Mouse (Mus musculus): ENCODE data around the gene Eif4ebp2. TPM values are rescaled to one million over a fixed set of nuclear protein-coding genes. Genes with fewer than 3 reads are reported as not detected.
A peak's percentile ranks its signal among the peaks of the same experiment; 100 is the strongest.

Gene Eif4ebp2
- polyA plus RNA-seq, 1 experiment from 2014 or later: 44.1 TPM

DNA sequence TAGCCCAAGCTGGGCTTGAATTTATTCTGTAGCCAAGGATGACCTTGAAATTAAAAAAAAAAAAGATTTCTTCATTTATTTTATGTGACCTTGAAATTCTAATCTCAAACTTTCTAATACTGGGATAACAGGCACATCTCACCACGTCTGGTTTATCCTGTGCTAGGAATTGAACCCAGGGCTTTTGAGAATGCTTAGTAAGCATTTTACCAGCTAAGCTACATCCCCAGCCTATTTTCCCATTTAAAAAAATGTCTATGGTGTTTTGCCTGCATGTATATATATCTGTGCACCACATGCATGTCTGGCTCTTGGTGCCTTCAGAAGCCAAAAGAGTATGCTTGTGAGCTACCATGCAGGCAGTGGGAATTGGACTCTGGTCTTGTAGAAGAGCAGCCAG lies 28.0 kb upstream of the Eif4ebp2 start:
- no peak for ATAC-seq (ENCODE audit: low FRiP score)
- Histone ChIP-seq H3K36me3 (no peaks in the 10 kb centered on the region), H3K9ac (replicated peaks) (no peak overlapping the region), H3K4me1 (peaks cover 11% of the 10 kb centered on the region), H3K4me3 (replicated peaks) (no peak overlapping the region), H3K27me3 (replicated peaks) (no peaks in the 10 kb centered on the region), H3K4me2 (no peak overlapping the region), H3K27ac (replicated peaks) (no peak overlapping the region), H3K9me3 (replicated peaks) (no peaks in the 10 kb centered on the region)
- WGBS: 65% methylated on average over 1 of the region's 1 CpGs

DNA sequence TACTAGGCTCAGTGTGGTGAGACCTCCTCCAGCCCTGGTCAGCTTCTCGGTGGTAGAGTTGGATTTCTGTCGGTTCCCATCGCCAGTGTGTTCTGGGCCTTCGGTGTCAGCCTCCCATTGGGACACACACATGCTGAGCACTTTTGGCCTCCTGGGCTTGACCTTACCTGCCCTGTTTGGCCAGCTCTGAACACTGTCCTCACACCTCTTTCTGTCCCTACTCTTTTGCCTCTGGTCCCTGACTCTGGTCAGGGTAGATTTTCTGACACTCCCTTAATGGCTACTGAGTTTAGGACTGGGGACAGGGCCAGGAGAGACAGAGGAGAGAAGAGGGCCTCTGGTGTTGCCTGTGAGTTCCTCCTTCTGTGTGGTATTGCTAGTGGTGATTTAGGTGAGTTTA lies 27.5 kb upstream of the Eif4ebp2 start:
- WGBS: 92% methylated on average over 4 of the region's 4 CpGs

DNA sequence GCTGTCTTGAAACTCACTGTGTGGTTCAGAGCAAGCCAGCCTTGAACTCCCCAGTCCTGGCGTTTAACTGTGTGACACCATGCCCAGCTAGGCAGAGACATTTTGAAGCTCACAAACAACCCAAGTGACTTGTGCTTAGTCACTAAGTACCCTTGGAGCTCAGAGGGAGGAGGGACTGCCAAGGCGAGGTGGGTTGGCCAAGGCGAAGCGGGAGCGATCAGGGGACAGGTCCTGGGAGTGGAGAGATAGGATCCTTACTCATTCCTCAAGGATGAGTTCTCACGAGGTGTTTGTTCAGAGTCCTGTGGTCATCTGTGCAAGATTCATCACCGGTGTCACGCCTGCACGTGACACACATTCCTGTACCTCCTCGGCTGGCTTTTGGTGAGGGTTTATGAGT lies 27.0 kb upstream of the Eif4ebp2 start:
- 91% methylated on average over 10 of the region's 10 CpGs for WGBS
- Histone ChIP-seq H3K27me3 (replicated peaks) (no peaks in the 10 kb centered on the region), H3K27ac (replicated peaks) (no peak overlapping the region), H3K4me1 (peaks cover 18% of the 10 kb centered on the region), H3K9ac (replicated peaks) (no peak overlapping the region), H3K4me3 (replicated peaks) (no peak overlapping the region), H3K9me3 (replicated peaks) (no peaks in the 10 kb centered on the region), H3K36me3 (no peaks in the 10 kb centered on the region), H3K4me2 (no peak overlapping the region)
- ATAC-seq (ENCODE audit: low FRiP score): no peak

More for the DNA sequence above, 27.5 kb upstream of the Eif4ebp2 start:
- Histone ChIP-seq H3K36me3 (no peaks in the 10 kb centered on the region), H3K4me1 (peaks cover 14% of the 10 kb centered on the region), H3K9me3 (replicated peaks) (no peaks in the 10 kb centered on the region), H3K27me3 (replicated peaks) (no peaks in the 10 kb centered on the region), H3K27ac (replicated peaks) (no peak overlapping the region), H3K4me2 (no peak overlapping the region), H3K9ac (replicated peaks) (no peak overlapping the region), H3K4me3 (replicated peaks) (no peak overlapping the region)
- ATAC-seq (ENCODE audit: low FRiP score): no peak

DNA sequence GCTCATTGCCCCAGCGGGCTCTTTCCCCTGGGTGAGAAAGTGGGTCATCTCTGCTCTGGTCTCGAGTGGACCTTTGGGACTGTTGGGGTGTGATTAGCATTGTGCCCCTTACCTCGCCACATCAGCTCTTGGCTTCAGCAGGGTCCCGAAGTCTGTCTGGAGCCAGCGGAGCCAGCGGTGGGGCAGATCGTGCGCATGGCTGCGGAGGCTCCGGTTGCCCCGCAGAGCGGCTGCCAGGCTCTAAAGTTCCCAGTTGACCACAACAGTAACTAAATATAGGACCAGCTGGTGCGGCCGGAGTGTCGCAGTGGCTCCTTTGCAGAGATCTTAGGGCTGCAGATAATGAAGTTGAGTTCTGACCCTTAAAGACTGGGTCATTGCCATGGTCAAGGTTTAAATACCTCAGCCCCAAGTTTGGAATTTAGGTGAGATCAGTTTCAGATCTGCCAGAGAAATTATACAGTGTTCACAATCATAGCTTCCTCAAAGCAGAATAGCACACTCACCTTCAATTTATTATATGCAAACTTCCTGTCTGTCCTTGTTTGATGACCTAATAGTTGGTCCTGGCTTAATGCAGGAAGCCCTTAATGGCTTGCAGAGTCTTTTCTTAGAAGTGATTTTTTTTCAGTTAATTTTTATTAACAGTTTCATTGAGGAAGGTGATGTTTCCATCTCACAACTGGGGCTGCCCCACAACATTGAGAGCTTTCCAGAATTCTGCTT lies 24.1 kb upstream of the Eif4ebp2 start:
- peaks cover 23% of the 10 kb centered on the region for H3K4me1 ChIP-seq
- peak overlapping the region; percentile 77; the same call in 1 of the 2 replicates for H3K27ac ChIP-seq (replicated peaks)
- peak overlapping the region; percentile 76 for H3K4me3 ChIP-seq (replicated peaks)
- H3K27me3 ChIP-seq (replicated peaks): no peaks in the 10 kb centered on the region
- peak; percentile 2; the same call in 1 of the 2 replicates for ATAC-seq (ENCODE audit: low FRiP score)
- H3K4me2 ChIP-seq: peak overlapping the region; percentile 78
- H3K9me3 ChIP-seq (replicated peaks): no peaks in the 10 kb centered on the region
- 4% methylated on average over 15 of the region's 15 CpGs for WGBS
- H3K36me3 ChIP-seq: no peaks in the 10 kb centered on the region
- peak overlapping the region; percentile 69 for H3K9ac ChIP-seq (replicated peaks)

DNA sequence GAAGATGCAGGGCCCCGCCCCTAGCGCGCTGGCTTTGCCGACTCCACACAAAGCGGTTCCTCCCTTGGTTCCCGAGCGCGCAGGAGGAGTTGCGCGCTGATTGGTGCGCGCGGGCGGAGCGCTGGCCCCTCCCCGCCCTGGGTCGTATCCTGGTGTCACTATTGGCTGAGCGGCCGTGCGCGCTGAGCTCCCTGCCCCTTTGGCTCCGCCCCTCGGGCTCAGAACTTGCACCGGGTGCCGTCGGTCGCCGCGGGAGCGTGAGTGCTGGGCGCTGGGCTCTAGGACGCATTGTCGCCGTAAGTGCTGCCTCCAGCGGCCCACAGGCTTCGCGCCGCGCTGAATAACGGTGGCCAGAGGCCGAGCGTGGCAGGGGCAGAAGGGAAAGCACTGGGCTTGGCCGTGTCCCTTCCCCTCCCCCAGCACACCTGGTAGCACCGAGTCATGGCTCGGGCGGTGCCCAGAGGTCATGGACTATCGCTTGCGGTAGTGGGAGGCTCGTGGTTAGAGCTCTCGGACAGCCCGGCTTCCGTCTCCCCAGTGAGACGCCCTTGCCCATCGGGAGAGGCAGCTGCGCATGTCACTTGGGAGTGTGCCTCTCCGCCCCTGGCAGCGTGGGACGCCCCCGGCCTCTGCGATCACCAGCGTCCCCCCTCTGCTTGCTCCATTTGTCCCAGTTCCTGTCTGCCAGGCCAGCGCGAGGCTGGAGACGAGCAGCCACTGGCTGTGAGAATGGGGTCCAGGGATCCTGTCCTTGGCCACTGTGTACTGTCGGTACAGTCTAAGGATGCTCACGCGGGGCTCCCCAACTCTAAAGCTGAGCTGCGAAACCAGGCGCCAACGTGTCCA lies 23.4 kb upstream of the Eif4ebp2 start, which contains the start of gene Lrrc20:
Gene Lrrc20 (plus strand): TSS at position 208 of the 846 bp plus-strand sequence.
- H3K4me3 ChIP-seq (replicated peaks): peak within 1 kb of the TSS; percentile 76
- no peaks in the 10 kb centered on the region for H3K27me3 ChIP-seq (replicated peaks)
- no peaks in the 10 kb centered on the region for H3K9me3 ChIP-seq (replicated peaks)
- peaks cover 23% of the 10 kb centered on the region for H3K4me1 ChIP-seq
- H3K27ac ChIP-seq (replicated peaks): peak within 1 kb of the TSS; percentile 77
- H3K36me3 ChIP-seq: no peaks in the 10 kb centered on the region
- peak within 1 kb of the TSS; percentile 69 for H3K9ac ChIP-seq (replicated peaks)
- under 1% methylated on average over 63 of the region's 70 CpGs for WGBS
- H3K4me2 ChIP-seq: peak within 1 kb of the TSS; percentile 78
- peak; percentile 99 for ATAC-seq (ENCODE audit: low FRiP score)

DNA sequence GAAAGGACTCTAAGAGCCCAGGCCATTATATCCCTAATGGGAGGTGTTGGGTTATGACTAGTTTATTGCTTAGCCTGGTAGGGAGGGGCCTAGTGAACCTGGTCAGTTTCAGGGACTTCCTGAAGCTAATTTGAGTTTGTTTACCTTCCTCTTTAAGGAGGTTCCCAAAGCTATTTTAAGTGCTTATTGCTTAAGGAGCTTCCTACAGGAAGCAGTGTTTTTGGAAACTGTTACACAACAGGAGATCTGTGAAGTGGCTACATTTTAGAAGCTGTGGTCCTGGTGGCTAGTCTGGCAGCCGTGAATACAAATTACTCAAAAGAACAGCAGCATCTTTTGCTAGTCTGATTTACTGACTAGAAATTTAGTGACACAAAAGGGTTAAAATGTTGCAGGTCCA lies 21.9 kb upstream of the Eif4ebp2 start:
- Histone ChIP-seq H3K27ac (replicated peaks) (no peak overlapping the region), H3K9me3 (replicated peaks) (no peaks in the 10 kb centered on the region), H3K27me3 (replicated peaks) (no peaks in the 10 kb centered on the region), H3K36me3 (no peaks in the 10 kb centered on the region), H3K4me2 (peak overlapping the region; percentile 78), H3K9ac (replicated peaks) (peak overlapping the region; percentile 6; the same call in 1 of the 2 replicates), H3K4me1 (peaks cover 23% of the 10 kb centered on the region), H3K4me3 (replicated peaks) (peak overlapping the region; percentile 76; the same call in 1 of the 2 replicates)
- no peak for ATAC-seq (ENCODE audit: low FRiP score)
- 84% methylated on average over 1 of the region's 1 CpGs for WGBS

DNA sequence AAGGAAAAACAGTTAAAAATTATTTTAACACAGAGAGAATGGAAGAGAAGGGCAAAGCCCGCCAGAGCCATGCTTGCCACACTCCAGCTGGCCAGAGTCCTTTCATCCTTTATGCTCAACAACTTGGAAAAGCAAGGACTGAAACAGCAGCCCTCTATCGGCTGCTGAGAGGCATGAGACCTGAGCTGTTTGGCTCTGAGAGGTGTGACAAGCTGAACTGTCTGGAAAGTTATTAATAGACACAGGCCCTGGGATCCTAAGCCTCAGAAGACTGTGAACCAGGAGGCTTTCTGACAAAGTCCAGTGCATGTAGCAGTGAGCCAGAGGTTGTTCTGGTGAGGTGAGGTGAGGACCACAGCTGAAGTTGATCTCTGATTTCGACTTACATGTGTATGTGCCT lies 21.2 kb upstream of the Eif4ebp2 start:
- H3K36me3 ChIP-seq: no peaks in the 10 kb centered on the region
- no peak overlapping the region for H3K4me3 ChIP-seq (replicated peaks)
- no peak overlapping the region for H3K4me2 ChIP-seq
- H3K27ac ChIP-seq (replicated peaks): no peak overlapping the region
- no peak for ATAC-seq (ENCODE audit: low FRiP score)
- H3K27me3 ChIP-seq (replicated peaks): no peaks in the 10 kb centered on the region
- no peaks in the 10 kb centered on the region for H3K9me3 ChIP-seq (replicated peaks)
- H3K4me1 ChIP-seq: peaks cover 23% of the 10 kb centered on the region
- 75% methylated on average over 3 of the region's 3 CpGs for WGBS
- no peak overlapping the region for H3K9ac ChIP-seq (replicated peaks)

DNA sequence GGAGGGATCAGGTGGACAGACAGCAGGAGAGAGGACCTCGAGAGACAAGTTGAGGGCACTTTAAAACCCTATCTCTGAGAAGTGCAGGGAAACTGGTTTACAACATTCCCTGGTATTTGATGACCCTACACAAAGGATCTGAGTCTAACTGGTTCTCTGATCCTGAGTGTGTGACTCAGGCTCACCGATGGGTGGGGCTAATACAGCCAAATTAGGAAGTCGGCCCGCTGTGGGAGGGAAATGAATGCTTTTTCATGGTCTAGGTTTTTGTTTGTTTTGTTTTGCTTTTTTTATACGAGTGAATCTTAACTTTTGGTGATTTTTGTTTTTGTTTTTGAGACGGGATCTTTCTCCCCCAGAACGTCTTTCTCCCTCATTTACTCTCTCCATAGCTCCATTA lies 16.4 kb upstream of the Eif4ebp2 start:
- H3K4me2 ChIP-seq: no peak overlapping the region
- H3K4me1 ChIP-seq: no peaks in the 10 kb centered on the region; the same call in 1 of the 2 replicates
- H3K9me3 ChIP-seq (replicated peaks): no peaks in the 10 kb centered on the region
- ATAC-seq (ENCODE audit: low FRiP score): no peak
- H3K27me3 ChIP-seq (replicated peaks): no peaks in the 10 kb centered on the region
- H3K9ac ChIP-seq (replicated peaks): no peak overlapping the region
- no peak overlapping the region for H3K4me3 ChIP-seq (replicated peaks)
- 62% methylated on average over 7 of the region's 7 CpGs for WGBS
- no peaks in the 10 kb centered on the region for H3K36me3 ChIP-seq
- no peak overlapping the region for H3K27ac ChIP-seq (replicated peaks)

DNA sequence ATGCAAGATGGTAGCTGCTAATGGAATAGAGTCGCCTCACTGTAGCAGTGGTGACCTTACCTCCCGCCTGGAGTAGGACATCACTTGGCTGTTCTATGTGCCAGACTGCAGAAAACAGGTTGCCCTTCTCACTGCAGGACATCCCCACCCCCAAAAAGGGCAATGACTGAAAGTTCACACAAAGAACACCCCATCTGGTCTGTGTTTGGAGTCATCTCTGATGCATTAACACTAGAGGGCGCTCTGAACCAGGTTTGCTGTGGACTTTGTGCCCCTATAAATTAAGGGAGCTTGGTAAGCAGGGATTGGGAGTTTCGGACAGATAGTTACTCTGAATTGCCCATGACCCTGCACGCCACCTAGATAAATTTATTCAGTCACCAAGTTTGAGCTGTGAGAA lies 14.4 kb upstream of the Eif4ebp2 start:
- WGBS: 21% methylated on average over 5 of the region's 5 CpGs

DNA sequence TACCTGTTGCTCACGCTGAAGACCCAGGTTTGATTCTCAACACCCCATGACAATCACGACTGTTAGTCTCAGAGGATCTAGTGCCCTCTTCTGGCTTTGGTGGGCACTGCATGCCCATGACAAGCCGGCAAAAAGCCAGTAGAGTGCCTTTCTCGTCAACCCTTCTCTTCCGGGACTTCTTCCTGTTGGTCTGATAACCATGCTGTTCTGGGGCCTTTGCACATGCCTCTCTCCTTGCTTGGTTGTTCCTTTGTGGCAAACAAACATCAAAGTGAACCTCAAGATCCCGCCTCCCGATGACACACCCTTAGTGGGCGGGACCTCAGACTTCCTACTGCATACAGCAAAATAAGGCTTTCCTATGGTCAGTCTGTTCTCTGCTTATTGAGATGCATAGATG lies 13.8 kb upstream of the Eif4ebp2 start:
- no peak overlapping the region for H3K4me3 ChIP-seq (replicated peaks)
- H3K27ac ChIP-seq (replicated peaks): no peak overlapping the region
- no peak for ATAC-seq (ENCODE audit: low FRiP score)
- H3K4me2 ChIP-seq: no peak overlapping the region
- WGBS: 69% methylated on average over 8 of the region's 8 CpGs
- no peaks in the 10 kb centered on the region for H3K27me3 ChIP-seq (replicated peaks)
- H3K4me1 ChIP-seq: no peaks in the 10 kb centered on the region
- H3K36me3 ChIP-seq: no peaks in the 10 kb centered on the region
- H3K9ac ChIP-seq (replicated peaks): no peak overlapping the region
- H3K9me3 ChIP-seq (replicated peaks): no peaks in the 10 kb centered on the region

More for the DNA sequence above, 14.4 kb upstream of the Eif4ebp2 start:
- Histone ChIP-seq H3K4me2 (no peak overlapping the region), H3K9ac (replicated peaks) (no peak overlapping the region), H3K27me3 (replicated peaks) (no peaks in the 10 kb centered on the region), H3K4me3 (replicated peaks) (no peak overlapping the region), H3K27ac (replicated peaks) (no peak overlapping the region), H3K4me1 (no peaks in the 10 kb centered on the region), H3K36me3 (no peaks in the 10 kb centered on the region), H3K9me3 (replicated peaks) (no peaks in the 10 kb centered on the region)
- ATAC-seq (ENCODE audit: low FRiP score): no peak

DNA sequence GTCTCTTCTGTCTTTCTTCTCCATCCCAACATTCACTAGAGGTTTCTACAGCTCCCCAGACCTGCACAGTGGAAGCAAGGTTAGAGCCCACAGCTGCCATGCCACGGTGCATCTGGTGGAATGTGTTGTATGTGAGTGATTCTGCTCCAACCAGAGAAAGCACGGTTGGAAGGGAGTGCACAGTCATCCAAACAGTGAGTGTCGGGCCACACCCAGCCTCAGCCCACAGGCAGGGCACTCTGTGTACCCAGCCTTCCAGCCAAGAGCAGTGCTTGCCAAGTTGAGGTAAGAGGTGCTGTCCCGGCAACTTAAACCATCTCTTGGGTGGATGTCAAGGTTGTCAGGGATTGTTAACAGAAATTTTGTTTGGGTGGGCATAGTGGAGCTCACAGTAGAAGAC lies 12.5 kb upstream of the Eif4ebp2 start:
- Histone ChIP-seq H3K27ac (replicated peaks) (no peak overlapping the region), H3K9me3 (replicated peaks) (no peaks in the 10 kb centered on the region), H3K4me1 (no peaks in the 10 kb centered on the region), H3K27me3 (replicated peaks) (no peaks in the 10 kb centered on the region), H3K36me3 (no peaks in the 10 kb centered on the region), H3K4me2 (no peak overlapping the region), H3K9ac (replicated peaks) (no peak overlapping the region), H3K4me3 (replicated peaks) (no peak overlapping the region)
- no peak for ATAC-seq (ENCODE audit: low FRiP score)
- WGBS: 82% methylated on average over 4 of the region's 4 CpGs

DNA sequence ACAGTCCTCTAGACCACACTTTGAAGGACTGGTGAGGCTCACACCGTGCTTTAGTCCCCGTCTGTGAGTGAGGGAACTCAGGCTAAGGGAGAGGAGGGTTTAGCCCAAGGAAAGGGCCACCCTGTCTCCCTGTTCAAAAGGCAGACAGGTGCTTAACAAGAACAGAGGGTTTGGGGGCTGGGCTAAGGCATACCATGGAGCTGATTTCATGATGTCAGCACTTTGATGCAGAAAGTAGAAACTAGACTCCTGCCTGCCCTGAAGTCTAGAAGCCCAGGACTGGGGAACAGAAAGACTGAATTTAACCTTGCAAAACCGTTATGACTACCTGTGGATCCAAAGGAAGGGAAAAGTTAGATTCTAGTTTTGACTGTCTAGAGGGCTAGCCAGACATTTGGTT lies 4.7 kb upstream of the Eif4ebp2 start:
- Histone ChIP-seq H3K4me1 (no peaks in the 10 kb centered on the region), H3K9me3 (replicated peaks) (no peaks in the 10 kb centered on the region), H3K36me3 (no peaks in the 10 kb centered on the region), H3K4me2 (no peak overlapping the region), H3K4me3 (replicated peaks) (no peak overlapping the region), H3K9ac (replicated peaks) (no peak overlapping the region), H3K27ac (replicated peaks) (no peak overlapping the region), H3K27me3 (replicated peaks) (no peaks in the 10 kb centered on the region)
- no peak for ATAC-seq (ENCODE audit: low FRiP score)
- 62% methylated on average over 3 of the region's 3 CpGs for WGBS
